Comparison of ENCODE assay signal across 8 mouse cellular contexts in the genomic region with DNA sequence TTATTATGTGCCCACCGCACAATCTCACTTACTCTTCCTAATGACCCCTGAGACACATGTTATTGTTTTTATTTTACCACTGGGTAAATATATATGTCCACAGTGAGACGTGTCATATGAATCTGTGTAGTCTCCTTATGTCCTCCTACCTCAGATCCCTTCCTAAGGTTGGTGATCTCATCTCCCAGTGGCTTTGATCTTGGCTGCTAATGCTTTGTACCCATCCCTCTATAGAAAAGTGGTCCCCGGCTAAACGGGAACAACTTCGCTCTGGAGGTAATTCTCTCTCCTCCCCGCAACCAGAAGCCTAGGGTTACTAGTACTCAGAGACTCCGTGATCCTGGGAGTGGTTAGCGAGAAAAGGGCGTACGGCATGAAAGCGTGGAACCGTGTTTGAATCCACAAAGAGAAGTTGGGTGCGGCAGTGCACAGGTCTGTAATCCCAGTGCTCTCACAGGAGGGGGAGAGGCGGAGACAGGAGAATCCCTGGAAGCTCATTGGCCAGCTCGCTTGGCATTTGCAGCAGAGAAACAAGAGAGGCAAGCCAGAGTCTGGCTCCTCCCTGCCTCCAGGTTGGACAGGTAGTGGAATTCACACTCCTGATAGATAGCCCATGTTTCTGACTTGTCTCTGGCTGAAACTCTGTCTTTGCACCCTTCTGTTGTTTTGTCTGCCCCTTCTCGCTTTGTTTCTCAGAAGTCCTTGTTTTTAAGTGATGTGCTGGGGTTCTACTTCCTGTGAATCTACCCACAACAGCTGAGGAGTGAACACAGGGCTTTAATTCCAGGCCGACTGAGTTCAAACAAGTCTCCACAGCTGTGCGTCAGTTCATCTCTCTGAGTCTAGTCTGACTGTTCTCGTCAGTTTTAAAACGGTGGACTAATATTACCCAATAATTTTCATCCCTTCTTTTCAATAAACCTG. TPM values are rescaled to one million over a fixed set of nuclear protein-coding genes. Genes with fewer than 3 reads are reported as not detected.
DNase-seq lines count a peak whose midpoint lies in the region; ATAC-seq and TF ChIP-seq lines count a peak whose summit lies in the region.

No protein-coding gene starts in this region.

- ATAC-seq in hindbrain, embryonic 12.5 days (ENCODE audit: low FRiP score) = peak; percentile 65
- peak; percentile 37; the same call in 1 of the 2 replicates for ATAC-seq in limb, embryonic 12.5 days (ENCODE audit: insufficient number of reproducible peaks, insufficient read depth, low FRiP score, low TSS enrichment, low read depth)
- ATAC-seq in midbrain, embryonic 15.5 days (replicated peaks) = peak; percentile 90

- no peak overlapping the region for H3K9ac ChIP-seq in liver, adult 2 months (ENCODE audit: low read depth, low read length)
- no peak overlapping the region for H3K9ac ChIP-seq in hindbrain, embryonic 12.5 days
- peak overlapping the region; percentile 53; the same call in 1 of the 2 replicates for H3K9ac ChIP-seq in limb, embryonic 12.5 days (replicated peaks)
- peak overlapping the region; percentile 26; the same call in 1 of the 2 replicates for H3K9ac ChIP-seq in midbrain, embryonic 15.5 days

- H3K4me2 ChIP-seq in hindbrain, embryonic 12.5 days (replicated peaks) = peak overlapping the region; percentile 55
- H3K4me2 ChIP-seq in limb, embryonic 12.5 days = peak overlapping the region; percentile 59
- peak overlapping the region; percentile 53 for H3K4me2 ChIP-seq in midbrain, embryonic 15.5 days

- DNase-seq in liver, adult 2 months (ENCODE audit: extremely low read depth, low read depth, low spot score) = peak; percentile 58
- no peak for DNase-seq in liver
- peak; percentile 70 for DNase-seq in cerebellum, adult 9-11 months
- no peak for DNase-seq in natural killer cell, adult 2 months (ENCODE audit: low spot score in 2 of 2)
- no peak for DNase-seq in spleen, postnatal 36 days (ENCODE audit: low spot score in 2 of 2)

- 27% methylated on average over 20 of the region's 20 CpGs for WGBS in liver, adult 2 months
- 12% methylated on average over 20 of the region's 20 CpGs for WGBS in hindbrain, embryonic 12.5 days
- WGBS in limb, embryonic 12.5 days = 8% methylated on average over 20 of the region's 20 CpGs
- WGBS in midbrain, embryonic 15.5 days = 10% methylated on average over 20 of the region's 20 CpGs

- no peaks in the 10 kb centered on the region for H3K4me1 ChIP-seq in liver, adult 2 months (ENCODE audit: control insufficient read depth, insufficient read depth, low read length)
- peaks cover 19% of the 10 kb centered on the region for H3K4me1 ChIP-seq in hindbrain, embryonic 12.5 days
- H3K4me1 ChIP-seq in limb, embryonic 12.5 days (replicated peaks) = peaks cover 18% of the 10 kb centered on the region
- H3K4me1 ChIP-seq in midbrain, embryonic 15.5 days = peaks cover 25% of the 10 kb centered on the region

- H3K27me3 ChIP-seq in liver, adult 2 months (ENCODE audit: control insufficient read depth, insufficient read depth, low read length) = no peaks in the 10 kb centered on the region
- H3K27me3 ChIP-seq in hindbrain, embryonic 12.5 days = no peaks in the 10 kb centered on the region
- H3K27me3 ChIP-seq in limb, embryonic 12.5 days = no peaks in the 10 kb centered on the region
- 0 out of 2 replicates have a peak, but pooled peaks cover 2% of the 10 kb centered on the region for H3K27me3 ChIP-seq in midbrain, embryonic 15.5 days (replicated peaks)

- no peaks in the 10 kb centered on the region for H3K79me2 ChIP-seq in liver, adult 2 months (ENCODE audit: control insufficient read depth, insufficient read depth, low read length)

- no peaks in the 10 kb centered on the region for H3K36me3 ChIP-seq in liver, adult 2 months (ENCODE audit: control insufficient read depth, insufficient read depth, low read length)
- H3K36me3 ChIP-seq in hindbrain, embryonic 12.5 days = no peaks in the 10 kb centered on the region
- no peaks in the 10 kb centered on the region for H3K36me3 ChIP-seq in limb, embryonic 12.5 days
- no peaks in the 10 kb centered on the region for H3K36me3 ChIP-seq in midbrain, embryonic 15.5 days (replicated peaks)

- TF ChIP-seq POLR2A in liver, adult 2 months (IDR thresholded peaks at IDR 0.05; ENCODE audit: extremely low read depth, insufficient read depth, low read length) = no peak

- H3K4me3 ChIP-seq in liver, adult 2 months (ENCODE audit: insufficient read depth, low read depth, low read length) = no peak overlapping the region
- H3K4me3 ChIP-seq in hindbrain, embryonic 12.5 days = peak overlapping the region; percentile 28
- H3K4me3 ChIP-seq in limb, embryonic 12.5 days (replicated peaks) = peak overlapping the region; percentile 31
- H3K4me3 ChIP-seq in midbrain, embryonic 15.5 days = peak overlapping the region; percentile 30

- no peak for TF ChIP-seq CTCF in liver, adult 2 months (IDR thresholded peaks at IDR 0.05; ENCODE audit: low read depth, low read length)

- H3K9me3 ChIP-seq in hindbrain, embryonic 12.5 days (replicated peaks) = no peaks in the 10 kb centered on the region
- no peaks in the 10 kb centered on the region for H3K9me3 ChIP-seq in limb, embryonic 12.5 days
- no peaks in the 10 kb centered on the region for H3K9me3 ChIP-seq in midbrain, embryonic 15.5 days

- no peak overlapping the region for H3K27ac ChIP-seq in liver, adult 2 months (replicated peaks; ENCODE audit: insufficient read depth, low read depth, low read length)
- peak overlapping the region; percentile 83 for H3K27ac ChIP-seq in hindbrain, embryonic 12.5 days
- H3K27ac ChIP-seq in limb, embryonic 12.5 days = no peak overlapping the region
- H3K27ac ChIP-seq in midbrain, embryonic 15.5 days = peak overlapping the region; percentile 69

RNA-seq across cellular contexts. Expression of gene Itpkb, which starts 16.5 kb away (rescaled TPM):
- 3.7 and 6.0 TPM in 2 replicates for total RNA-seq in liver, adult 2 months (2014; rRNA removed)
- polyA plus RNA-seq in liver, adult 2 months (2012; rRNA removed) = 2.2 and 2.7 TPM in 2 replicates
- 7.7 and 8.3 TPM in 2 replicates for polyA plus RNA-seq in hindbrain, embryonic 12.5 days (2016; fragmentation: Nextera tagmentation; extraction: Ambion mirVana)
- polyA plus RNA-seq in limb, embryonic 12.5 days (2016; fragmentation: Nextera tagmentation; extraction: Ambion mirVana) = 13.9 and 14.5 TPM in 2 replicates
- polyA plus RNA-seq in midbrain, embryonic 15.5 days (2015; fragmentation: Nextera tagmentation; extraction: Ambion mirVana) = 2.5 and 3.0 TPM in 2 replicates

RNA-seq across cellular contexts. Expression of gene Psen2, which starts 50.5 kb away (rescaled TPM):
- total RNA-seq in liver, adult 2 months (2014; rRNA removed) = 247 and 256 TPM in 2 replicates
- polyA plus RNA-seq in liver, adult 2 months (2012; rRNA removed) = 711 and 783 TPM in 2 replicates
- polyA plus RNA-seq in hindbrain, embryonic 12.5 days (2016; fragmentation: Nextera tagmentation; extraction: Ambion mirVana) = 10.3 and 10.4 TPM in 2 replicates
- 10.3 and 10.7 TPM in 2 replicates for polyA plus RNA-seq in limb, embryonic 12.5 days (2016; fragmentation: Nextera tagmentation; extraction: Ambion mirVana)
- polyA plus RNA-seq in midbrain, embryonic 15.5 days (2015; fragmentation: Nextera tagmentation; extraction: Ambion mirVana) = 15.4 and 15.8 TPM in 2 replicates

Comparison
In these comparisons a context has a peak if more than half of its experiments do, and no peak if none do; other contexts are left out.
1. DNase-seq: peak in liver, adult 2 months (single experiment) and cerebellum, adult 9-11 months (single experiment); none in liver (single experiment), natural killer cell, adult 2 months (0 of 2) and spleen, postnatal 36 days (0 of 2).
2. H3K27ac ChIP-seq: peak in hindbrain, embryonic 12.5 days (single experiment) and midbrain, embryonic 15.5 days (single experiment); none in liver, adult 2 months (single experiment) and limb, embryonic 12.5 days (single experiment).
3. H3K9ac ChIP-seq: peak in limb, embryonic 12.5 days (single experiment) and midbrain, embryonic 15.5 days (single experiment); none in liver, adult 2 months (single experiment) and hindbrain, embryonic 12.5 days (single experiment).
4. ATAC-seq: peak in every context shown above with its lines; median percentile 90 in midbrain, embryonic 15.5 days; 65 in hindbrain, embryonic 12.5 days; 37 in limb, embryonic 12.5 days.
5. RNA of gene Psen2, which starts 50.5 kb away (polyA plus RNA-seq): 711 to 783 TPM in liver, adult 2 months; 15.4 to 15.8 TPM in midbrain, embryonic 15.5 days, 10.3 to 10.7 TPM in limb, embryonic 12.5 days and 10.3 to 10.4 TPM in hindbrain, embryonic 12.5 days; every median in the first group is over 10 times any median in the second.
6. Peak in every context shown above with its lines, with median percentiles within 50 percentile points of each other: H3K4me2 ChIP-seq.